ENCODE assay signal across 11 mouse cellular contexts in the genomic region with DNA sequence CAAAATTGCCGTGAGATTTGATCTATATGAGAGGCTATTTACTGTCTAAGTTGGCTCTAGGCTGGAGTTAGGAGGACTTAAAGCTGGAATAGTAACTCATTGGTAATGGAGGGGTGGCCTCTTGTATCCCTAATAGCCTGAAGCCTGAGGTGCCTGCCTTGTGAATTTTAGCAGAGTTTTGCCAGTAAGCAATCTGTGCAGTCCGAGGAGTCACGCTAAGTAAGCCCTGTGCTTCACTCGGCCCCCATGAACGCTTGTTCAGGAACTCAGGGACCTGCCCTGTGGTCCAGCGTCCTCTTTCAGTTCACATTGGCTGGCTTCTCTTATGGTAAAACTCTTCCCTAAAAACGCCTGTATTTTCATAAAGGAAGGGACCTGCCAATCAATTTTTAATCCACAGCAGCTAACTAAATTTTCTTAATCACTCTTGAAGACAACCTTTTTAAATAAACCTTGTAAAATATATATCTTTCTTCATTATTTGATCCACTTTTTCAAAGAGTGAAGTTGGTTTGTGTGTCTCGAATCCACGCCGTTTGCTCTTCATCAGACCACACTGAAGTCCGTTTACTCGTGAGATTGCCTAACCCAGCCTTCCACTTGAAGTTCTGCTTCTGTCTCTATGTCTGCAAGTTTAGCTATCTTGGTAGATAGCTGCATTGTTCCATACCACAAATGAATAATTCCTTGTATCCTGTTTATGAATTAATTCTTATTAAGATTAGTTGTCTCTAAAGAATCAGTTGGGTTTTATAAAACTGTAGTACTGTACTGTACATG. TPM values are rescaled to one million over a fixed set of nuclear protein-coding genes. Genes with fewer than 3 reads are reported as not detected.
DNase-seq lines count a peak whose midpoint lies in the region; ATAC-seq and TF ChIP-seq lines count a peak whose summit lies in the region.
"Had no signal": no experiment of that assay in that cellular context is flagged by ENCODE, and none has a peak within 500 bp of the region (broad histone marks: within the 10 kb centered on the region; RNA-seq: fewer than 3 reads in every experiment).

No protein-coding gene starts in this region.

- DNase-seq in kidney, adult 2 months: no peak
- DNase-seq in kidney, adult 11 months: no peak
- DNase-seq in midbrain, postnatal 0 days (ENCODE audit: low spot score): no peak
- no peak for DNase-seq in midbrain, embryonic 11.5 days (ENCODE audit: low spot score, missing footprints)
- DNase-seq in liver, embryonic 13.5 days: no peak
- no peak for DNase-seq in frontal cortex, postnatal 36 days (ENCODE audit: low spot score in 2 of 2)
- DNase-seq in right cerebral cortex, postnatal 10 days (ENCODE audit: low spot score in 2 of 2): no peak
- DNase-seq in urinary bladder, adult 2 months (ENCODE audit: low spot score): no peak
- DNase-seq: cerebellum, postnatal 14 days; gastrocnemius, postnatal 14 days; heart, postnatal 10 days had no signal

- no peak overlapping the region for H3K9ac ChIP-seq in midbrain, postnatal 0 days (replicated peaks; ENCODE audit: low read length, poor library complexity, severe bottlenecking)
- H3K9ac ChIP-seq in midbrain, embryonic 11.5 days (ENCODE audit: low read length): no peak overlapping the region
- H3K9ac ChIP-seq in liver, embryonic 13.5 days: peak overlapping the region; percentile 49

- ATAC-seq in midbrain, postnatal 0 days (ENCODE audit: low FRiP score): no peak
- no peak for ATAC-seq in midbrain, embryonic 11.5 days (ENCODE audit: low FRiP score)
- no peak for ATAC-seq in liver, embryonic 13.5 days (ENCODE audit: low read depth)

- TF ChIP-seq POLR2A in kidney, adult 2 months (IDR thresholded peaks at IDR 0.05; ENCODE audit: low read depth, low read length): no peak

- WGBS in kidney, adult 2 months: 58% methylated on average over 12 of the region's 12 CpGs
- 81% methylated on average over 12 of the region's 12 CpGs for WGBS in midbrain, postnatal 0 days
- 89% methylated on average over 12 of the region's 12 CpGs for WGBS in midbrain, embryonic 11.5 days
- 52% methylated on average over 12 of the region's 12 CpGs for WGBS in liver, embryonic 13.5 days (ENCODE audit: insufficient replicate concordance)

- TF ChIP-seq CTCF in kidney, adult 2 months (conservative IDR thresholded peaks at IDR 0.05; ENCODE audit: insufficient read depth, insufficient read length, low read depth, low read length): no peak
- TF ChIP-seq CTCF in midbrain, postnatal 0 days (IDR thresholded peaks at IDR 0.05): no peak

- 0 out of 2 replicates have a peak overlapping the region, but pooled peaks have one; percentile 9 for H3K4me2 ChIP-seq in midbrain, postnatal 0 days (ENCODE audit: low read depth, low read length, poor library complexity, severe bottlenecking)
- no peak overlapping the region for H3K4me2 ChIP-seq in midbrain, embryonic 11.5 days
- peak overlapping the region; percentile 49 for H3K4me2 ChIP-seq in liver, embryonic 13.5 days

- no peaks in the 10 kb centered on the region; the same call in 1 of the 2 replicates for H3K4me1 ChIP-seq in kidney, adult 2 months (ENCODE audit: control insufficient read depth, insufficient read depth, low read length)
- H3K4me1 ChIP-seq in midbrain, postnatal 0 days (ENCODE audit: insufficient read depth, low read length): no peaks in the 10 kb centered on the region
- H3K4me1 ChIP-seq in midbrain, embryonic 11.5 days (ENCODE audit: control insufficient read depth, insufficient read depth, low read length): no peaks in the 10 kb centered on the region; the same call in 1 of the 2 replicates
- peaks cover 18% of the 10 kb centered on the region for H3K4me1 ChIP-seq in liver, embryonic 13.5 days (replicated peaks)

- H3K36me3 ChIP-seq in kidney, adult 2 months (ENCODE audit: control insufficient read depth, insufficient read depth, low read length): no peaks in the 10 kb centered on the region
- H3K36me3 ChIP-seq in midbrain, postnatal 0 days (ENCODE audit: insufficient read depth, low read length): no peaks in the 10 kb centered on the region
- H3K36me3 ChIP-seq in midbrain, embryonic 11.5 days (ENCODE audit: control insufficient read depth, insufficient read depth, low read length): no peaks in the 10 kb centered on the region
- no peaks in the 10 kb centered on the region for H3K36me3 ChIP-seq in liver, embryonic 13.5 days

- H3K9me3 ChIP-seq in midbrain, postnatal 0 days (ENCODE audit: low read length): no peaks in the 10 kb centered on the region
- H3K9me3 ChIP-seq in midbrain, embryonic 11.5 days (ENCODE audit: control insufficient read depth, low read length): no peaks in the 10 kb centered on the region
- no peaks in the 10 kb centered on the region for H3K9me3 ChIP-seq in liver, embryonic 13.5 days (replicated peaks)

- H3K4me3 ChIP-seq in kidney, adult 2 months (ENCODE audit: insufficient read depth, low read depth, low read length): peak overlapping the region; percentile 4
- H3K4me3 ChIP-seq in midbrain, postnatal 0 days (ENCODE audit: low read depth, low read length): no peak overlapping the region
- no peak overlapping the region for H3K4me3 ChIP-seq in midbrain, embryonic 11.5 days (ENCODE audit: low read depth, low read length)
- peak overlapping the region; percentile 43 for H3K4me3 ChIP-seq in liver, embryonic 13.5 days (replicated peaks)

- H3K27me3 ChIP-seq in kidney, adult 2 months (replicated peaks; ENCODE audit: control insufficient read depth, insufficient read depth, low read length): no peaks in the 10 kb centered on the region
- no peaks in the 10 kb centered on the region; the same call in 1 of the 2 replicates for H3K27me3 ChIP-seq in midbrain, postnatal 0 days (ENCODE audit: insufficient read depth, low read length)
- H3K27me3 ChIP-seq in midbrain, embryonic 11.5 days (ENCODE audit: control insufficient read depth, insufficient read depth, low read length): peaks cover 3% of the 10 kb centered on the region; the same call in 1 of the 2 replicates
- no peaks in the 10 kb centered on the region for H3K27me3 ChIP-seq in liver, embryonic 13.5 days

- no peak overlapping the region for H3K27ac ChIP-seq in kidney, adult 2 months (ENCODE audit: insufficient read depth, low read depth, low read length)
- H3K27ac ChIP-seq in midbrain, postnatal 0 days (ENCODE audit: low read depth, low read length): no peak overlapping the region
- no peak overlapping the region for H3K27ac ChIP-seq in midbrain, embryonic 11.5 days (ENCODE audit: low read depth, low read length)
- H3K27ac ChIP-seq in liver, embryonic 13.5 days: peak overlapping the region; percentile 58

RNA-seq across cellular contexts. Expression of a gene that starts 3.9 kb away (rescaled TPM):
- polyA plus RNA-seq in kidney, adult 2 months (2012; rRNA removed): 4.0 and 4.6 TPM in 2 replicates
- total RNA-seq in midbrain, postnatal 0 days (2014; rRNA removed): 2.8 and 5.0 TPM in 2 replicates
- 0.56 and 0.93 TPM in 2 replicates for polyA plus RNA-seq in midbrain, postnatal 0 days (2015; fragmentation: Nextera tagmentation; extraction: Ambion mirVana)
- polyA plus RNA-seq in midbrain, embryonic 11.5 days (2014; fragmentation: Nextera tagmentation; extraction: Ambion mirVana): 0.61 and 2.0 TPM in 2 replicates
- 3.8 and 5.5 TPM in 2 replicates for polyA plus RNA-seq in liver, embryonic 13.5 days (2015; fragmentation: Nextera tagmentation; extraction: Ambion mirVana)
- 3.1 and 3.5 TPM in 2 replicates for polyA plus RNA-seq in urinary bladder, adult 2 months (2012; rRNA removed)

RNA-seq across cellular contexts. Expression of a gene that starts 49.5 kb away (rescaled TPM):
- 0.05 and 0.12 TPM in 2 replicates for polyA plus RNA-seq in kidney, adult 2 months (2012; rRNA removed)
- 0.11 and 0.52 TPM in 2 replicates for total RNA-seq in midbrain, postnatal 0 days (2014; rRNA removed)
- 0.10 and 0.25 TPM in 2 replicates for polyA plus RNA-seq in midbrain, postnatal 0 days (2015; fragmentation: Nextera tagmentation; extraction: Ambion mirVana)
- 0.15 and 0.31 TPM in 2 replicates for polyA plus RNA-seq in midbrain, embryonic 11.5 days (2014; fragmentation: Nextera tagmentation; extraction: Ambion mirVana)
- polyA plus RNA-seq in liver, embryonic 13.5 days (2015; fragmentation: Nextera tagmentation; extraction: Ambion mirVana): 0.03 TPM in 1 of 2 replicates, not detected in the other
- polyA plus RNA-seq in urinary bladder, adult 2 months (2012; rRNA removed): 0.10 TPM in 2 replicates
- total RNA-seq: gastrocnemius, postnatal 14 days had no signal

Comparison
In these comparisons a context has a peak if more than half of its experiments do, and no peak if none do; other contexts are left out.
1. H3K4me3 ChIP-seq: peak in kidney, adult 2 months (single experiment) and liver, embryonic 13.5 days (single experiment); none in midbrain, postnatal 0 days (single experiment) and midbrain, embryonic 11.5 days (single experiment).